Mouse (Mus musculus) megakaryocyte, embryonic 14.5 days (primary cell): ENCODE results near the gene Trim80. TPM values are rescaled to one million over a fixed set of nuclear protein-coding genes. Genes with fewer than 3 reads are reported as not detected.
"Not testable (repeated sequence)": the region's sequence is repeated elsewhere in the genome, so short reads cannot be mapped to it uniquely, and the experiment has no call there.

Source experiments
- H3K27me3 ChIP-seq: replicated peaks from 2 replicates; pipeline ENCODE3; 2012; ENCODE audit warnings: inconsistent platforms
- H3K36me3 ChIP-seq: replicated peaks from 2 replicates; pipeline ENCODE3; 2012; ENCODE audit warnings: low read length, inconsistent platforms, mixed read lengths
- H3K4me1 ChIP-seq: 2 replicates; pipeline ENCODE4 v1.6.1; 2012; ENCODE audit warnings: inconsistent platforms
- H3K4me3 ChIP-seq: replicated peaks from 2 replicates; pipeline ENCODE3; 2012; ENCODE audit warnings: moderate library complexity, mild to moderate bottlenecking, inconsistent platforms
- H3K9me3 ChIP-seq: 2 replicates; pipeline ENCODE4 v1.6.1; 2012; ENCODE audit warnings: inconsistent platforms
- FLI1 ChIP-seq: IDR thresholded peaks from 2 replicates; pipeline ENCODE4 v1.6.1; 2012; ENCODE audit warnings: low read length, inconsistent platforms, mixed read lengths
- GATA1 ChIP-seq: IDR thresholded peaks from 3 replicates; pipeline ENCODE4 v1.6.1; 2012; ENCODE audit warnings: mixed read lengths, low read length, inconsistent platforms, borderline replicate concordance
- polyA plus RNA-seq: library from polyadenylated mRNA; stranded (reverse); fragments of >175 nt; gene quantifications from 2 replicates; pipeline ENCODE4 v1.2.3, GENCODE M21; 2012; ENCODE audit warnings: low replicate concordance; ENCODE audit not compliant: insufficient read depth

Trim80 gene
- polyA plus RNA-seq, 1 experiment, result not detected

DNA sequence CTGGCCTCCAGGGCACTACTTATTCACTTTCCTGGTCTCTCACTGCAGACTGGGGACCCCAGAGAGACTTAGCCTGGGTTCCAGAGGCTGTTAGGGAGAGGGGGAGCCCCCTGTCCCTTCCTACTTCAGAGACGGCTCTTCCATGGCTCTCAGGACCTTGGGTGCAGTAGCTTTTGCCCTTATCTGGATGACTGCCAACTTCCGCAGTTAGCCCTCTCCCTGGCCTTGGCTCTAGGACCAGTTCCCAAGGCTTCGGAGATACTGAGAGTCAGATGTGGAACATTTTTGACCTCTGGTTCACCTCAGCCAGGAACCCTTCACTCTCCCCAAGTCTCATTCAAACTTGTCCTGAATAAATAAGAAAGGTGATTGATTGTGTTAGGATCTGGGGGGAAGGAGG lies 6.6 kb downstream of the Trim80 start:
- Histone ChIP-seq H3K36me3 (no peaks in the 10 kb centered on the region), H3K4me3 (no peak overlapping the region), H3K27me3 (peaks cover 89% of the 10 kb centered on the region), H3K9me3 (0 out of 2 replicates have a peak, but pooled peaks cover 8% of the 10 kb centered on the region), H3K4me1 (peaks cover 41% of the 10 kb centered on the region)
- TF ChIP-seq FLI1 (no peak), GATA1 (no peak)

DNA sequence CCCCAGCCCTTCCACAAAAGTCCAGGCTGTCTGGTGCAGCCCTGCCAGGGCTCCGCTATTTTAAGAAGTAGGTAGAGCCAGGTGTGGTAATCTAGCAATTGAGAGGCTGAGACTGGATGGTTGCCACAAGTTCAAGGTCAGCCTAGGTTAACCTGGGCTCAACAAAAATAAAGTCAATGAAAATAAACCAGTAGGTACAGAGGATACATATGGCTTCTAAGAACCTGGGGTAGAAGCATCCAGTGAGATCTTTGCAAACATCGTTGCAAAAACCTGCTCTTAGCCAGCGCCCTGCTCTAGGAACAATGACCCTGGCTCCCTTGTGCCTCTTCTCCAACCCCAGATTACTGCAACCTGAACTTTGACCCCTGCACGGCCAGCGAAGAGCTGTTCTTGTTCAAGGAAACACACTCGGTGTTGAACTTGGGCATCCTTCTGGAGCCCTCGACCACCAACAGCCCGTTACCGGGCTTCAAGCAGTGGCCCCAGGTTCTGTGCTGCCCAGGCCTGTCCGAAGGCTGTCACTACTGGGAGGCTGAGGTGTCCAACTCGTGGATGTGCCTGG lies 7.1 kb downstream of the Trim80 start:
- no peak for TF ChIP-seq GATA1
- TF ChIP-seq FLI1, result no peak
- Histone ChIP-seq H3K27me3 (peaks cover 90% of the 10 kb centered on the region), H3K4me1 (peaks cover 45% of the 10 kb centered on the region), H3K4me3 (no peak overlapping the region), H3K9me3 (0 out of 2 replicates have a peak, but pooled peaks cover 8% of the 10 kb centered on the region), H3K36me3 (no peaks in the 10 kb centered on the region)

DNA sequence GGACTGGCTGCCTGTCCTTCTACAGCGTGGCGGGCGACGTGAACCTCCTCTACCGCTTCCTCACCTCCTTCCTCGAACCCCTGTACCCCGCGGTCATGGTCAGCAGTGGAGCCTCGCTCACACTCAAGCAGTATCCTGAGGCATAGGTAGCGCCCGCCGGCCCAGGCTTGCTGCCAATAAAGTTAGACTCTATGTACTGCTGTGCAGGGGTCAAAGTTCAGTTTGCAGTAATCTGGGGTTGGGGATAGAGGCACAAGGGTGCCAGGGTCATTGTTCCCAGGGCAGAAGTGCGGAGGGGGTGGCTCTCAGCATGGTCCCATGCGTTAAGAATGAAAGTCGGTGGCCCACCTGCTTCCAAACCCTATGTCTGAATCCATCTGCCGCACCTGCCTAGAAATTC lies 7.7 kb downstream of the Trim80 start:
- TF ChIP-seq FLI1 (no peak), GATA1 (no peak)
- H3K4me3 ChIP-seq, result peak overlapping the region; percentile 53
- peaks cover 45% of the 10 kb centered on the region for H3K4me1 ChIP-seq
- peaks cover 89% of the 10 kb centered on the region for H3K27me3 ChIP-seq
- 0 out of 2 replicates have a peak, but pooled peaks cover 8% of the 10 kb centered on the region for H3K9me3 ChIP-seq
- no peaks in the 10 kb centered on the region for H3K36me3 ChIP-seq

DNA sequence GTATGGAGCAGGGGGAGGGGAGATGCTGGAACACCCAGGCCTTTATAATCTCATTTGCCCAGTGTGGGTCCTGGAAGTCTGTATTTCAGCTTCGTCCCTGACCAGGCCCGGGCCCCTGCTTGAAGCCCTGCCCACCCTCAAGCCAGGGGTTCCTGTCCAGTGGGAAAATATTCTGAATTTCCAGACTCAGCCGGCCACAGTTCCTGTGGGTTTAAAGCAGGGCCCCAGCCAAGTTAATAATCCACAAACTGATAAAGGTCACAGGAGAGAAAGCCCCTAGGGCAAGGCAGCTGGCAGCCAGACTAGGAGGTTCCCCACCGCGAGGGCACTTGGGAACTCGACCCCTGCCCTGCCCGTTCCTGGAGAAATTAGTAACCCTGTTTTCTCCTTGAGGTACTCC lies 8.7 kb downstream of the Trim80 start:
- Histone ChIP-seq H3K27me3 (peaks cover 88% of the 10 kb centered on the region), H3K4me3 (no peak overlapping the region), H3K4me1 (peaks cover 45% of the 10 kb centered on the region), H3K36me3 (no peaks in the 10 kb centered on the region), H3K9me3 (0 out of 2 replicates have a peak, but pooled peaks cover 5% of the 10 kb centered on the region)
- TF ChIP-seq GATA1 (no peak), FLI1 (no peak)

DNA sequence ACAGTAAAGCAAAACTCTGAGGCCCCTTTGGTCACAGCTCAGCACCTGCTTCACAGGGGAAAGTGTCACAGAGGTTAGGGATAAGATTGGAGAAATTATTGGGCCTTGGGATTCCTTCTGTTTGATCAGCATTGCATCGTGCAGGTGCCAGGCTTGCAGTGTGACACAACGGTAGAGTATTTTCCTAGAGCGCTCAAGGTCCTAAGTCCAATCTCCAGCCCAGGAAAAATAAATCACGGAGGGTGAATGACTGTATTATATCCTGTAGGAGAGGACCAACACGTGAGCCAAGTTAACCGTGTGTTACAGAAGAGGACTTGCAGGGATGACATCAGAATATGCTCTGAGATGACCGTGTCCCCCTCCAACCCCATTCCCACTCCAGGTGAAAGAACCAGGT lies 9.8 kb downstream of the Trim80 start:
- Histone ChIP-seq H3K36me3 (no peaks in the 10 kb centered on the region), H3K4me1 (peaks cover 40% of the 10 kb centered on the region), H3K4me3 (no peak overlapping the region), H3K9me3 (peaks cover 15% of the 10 kb centered on the region), H3K27me3 (peaks cover 82% of the 10 kb centered on the region)
- TF ChIP-seq GATA1, result no peak
- no peak for TF ChIP-seq FLI1

DNA sequence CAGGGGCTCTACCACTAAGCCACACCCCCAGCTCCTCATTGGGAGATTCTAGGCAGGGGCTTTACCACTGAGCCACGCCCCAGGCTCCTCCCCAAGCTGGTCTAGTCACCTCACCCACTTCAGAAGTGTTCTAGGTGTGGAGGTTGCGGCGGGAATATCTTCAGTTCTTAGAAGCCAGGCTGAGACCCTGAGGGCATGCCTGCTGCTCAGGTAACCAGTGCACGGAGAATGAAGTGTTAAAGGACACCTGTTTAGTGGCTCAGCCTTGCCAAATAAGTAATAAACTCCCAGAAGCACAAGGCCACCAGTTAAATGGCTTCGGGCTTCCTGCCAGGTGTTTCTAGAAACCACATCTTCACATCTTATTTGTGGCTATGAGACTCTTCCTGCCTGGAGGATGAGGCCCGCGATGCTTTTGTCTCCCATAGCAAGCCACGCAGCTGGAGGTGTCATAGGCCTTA lies 11.5 kb downstream of the Trim80 start:
- Histone ChIP-seq H3K36me3 (no peaks in the 10 kb centered on the region), H3K27me3 (peaks cover 81% of the 10 kb centered on the region), H3K4me1 (peaks cover 31% of the 10 kb centered on the region), H3K4me3 (no peak overlapping the region), H3K9me3 (peaks cover 28% of the 10 kb centered on the region)
- TF ChIP-seq GATA1 (no peak), FLI1 (no peak)

DNA sequence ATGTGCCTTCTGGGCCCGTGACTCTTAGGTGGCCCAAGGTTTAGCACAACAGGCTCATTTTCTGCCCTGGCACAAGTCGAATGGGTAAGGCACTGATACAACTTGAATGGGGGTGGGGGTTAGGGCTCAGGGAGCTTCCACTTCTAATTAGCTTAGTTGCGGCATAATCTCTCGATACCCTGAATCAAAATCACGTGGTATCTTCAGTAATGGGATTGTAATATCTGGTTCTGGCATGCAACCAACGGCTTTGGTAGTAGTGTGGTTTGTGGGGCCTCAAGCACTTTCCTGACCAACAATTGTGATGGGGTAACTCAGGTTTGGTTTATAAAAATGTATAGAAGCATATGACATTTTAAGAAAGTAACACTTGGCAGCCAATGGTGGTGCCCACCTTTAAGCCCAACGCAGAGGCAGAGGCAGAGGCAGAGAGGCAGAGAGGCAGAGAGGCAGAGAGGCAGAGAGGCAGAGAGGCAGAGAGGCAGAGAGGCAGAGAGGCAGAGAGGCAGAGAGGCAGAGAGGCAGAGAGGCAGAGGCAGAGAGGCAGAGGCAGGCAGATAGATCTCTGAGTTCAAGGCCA lies 12.0 kb downstream of the Trim80 start:
- H3K4me3 ChIP-seq, result no peak overlapping the region
- peaks cover 28% of the 10 kb centered on the region for H3K9me3 ChIP-seq
- H3K36me3 ChIP-seq, result no peaks in the 10 kb centered on the region
- H3K4me1 ChIP-seq, result peaks cover 32% of the 10 kb centered on the region
- TF ChIP-seq GATA1 (no peak), FLI1 (no peak)
- peaks cover 81% of the 10 kb centered on the region for H3K27me3 ChIP-seq

DNA sequence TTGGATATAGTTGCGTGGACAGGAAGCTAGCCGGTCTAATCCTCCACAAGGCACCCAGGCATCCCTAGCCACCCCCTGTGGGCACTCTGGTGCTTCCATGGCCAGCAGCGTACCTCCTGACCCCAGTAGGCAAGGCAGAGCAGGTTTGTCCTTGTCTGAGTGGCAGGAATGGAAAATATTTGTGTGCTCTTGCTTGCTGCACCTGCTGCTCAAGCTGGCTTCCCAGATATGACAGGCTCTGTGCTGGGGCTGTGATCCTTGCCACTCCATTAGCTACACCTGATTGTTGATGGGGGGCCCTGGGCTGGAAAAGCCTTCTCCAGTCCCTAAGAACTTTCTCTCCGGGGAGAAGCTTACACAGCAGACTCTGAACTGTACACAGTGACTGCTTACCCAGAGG lies 13.0 kb downstream of the Trim80 start:
- H3K36me3 ChIP-seq, result no peaks in the 10 kb centered on the region
- H3K4me1 ChIP-seq, result peaks cover 32% of the 10 kb centered on the region
- peaks cover 78% of the 10 kb centered on the region for H3K27me3 ChIP-seq
- TF ChIP-seq GATA1 (no peak), FLI1 (no peak)
- H3K4me3 ChIP-seq, result no peak overlapping the region
- peaks cover 23% of the 10 kb centered on the region for H3K9me3 ChIP-seq

DNA sequence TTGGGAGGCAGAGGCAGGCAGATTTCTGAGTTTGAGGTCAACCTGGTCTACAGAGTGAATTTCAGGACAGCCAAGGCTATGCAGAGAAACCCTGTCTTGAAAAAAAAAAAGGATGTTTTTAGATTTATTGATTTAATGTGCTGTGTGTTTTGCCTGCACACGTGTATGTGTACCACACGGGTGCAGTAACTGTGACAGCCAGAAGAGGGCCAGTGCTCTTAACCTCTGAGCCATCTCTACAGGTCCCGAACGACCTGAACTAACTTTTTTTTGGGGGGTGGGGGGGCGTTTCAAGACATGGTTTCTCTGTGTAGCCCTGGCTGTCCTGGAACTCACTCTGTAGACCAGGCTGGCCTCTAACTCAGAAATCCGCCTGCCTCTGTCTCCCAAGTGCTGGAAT lies 14.5 kb downstream of the Trim80 start:
- H3K4me1 ChIP-seq, result peaks cover 19% of the 10 kb centered on the region
- H3K27me3 ChIP-seq, result peaks cover 74% of the 10 kb centered on the region
- not testable (repeated sequence) for H3K36me3 ChIP-seq, H3K4me3 ChIP-seq
- H3K9me3 ChIP-seq, result peaks cover 23% of the 10 kb centered on the region

DNA sequence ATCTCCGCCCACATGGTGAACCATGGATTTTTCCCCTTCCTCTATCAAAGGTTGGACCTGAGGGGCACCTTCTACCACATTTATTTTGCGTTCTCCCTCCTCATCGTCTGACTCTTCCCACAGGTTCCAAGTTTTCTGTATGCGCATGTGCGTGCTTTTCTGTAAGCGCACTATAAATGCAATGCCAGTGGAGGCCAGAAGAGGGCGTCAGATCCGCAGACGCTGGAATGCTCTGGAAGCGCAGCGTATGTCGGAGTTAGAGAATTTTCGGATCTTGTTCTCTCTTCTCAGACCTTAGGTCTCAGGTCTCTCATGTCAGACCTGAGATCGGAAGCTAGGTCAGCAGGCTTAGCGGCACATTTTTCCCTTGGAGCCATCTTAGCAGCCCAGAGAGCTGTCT lies 15.3 kb downstream of the Trim80 start:
- peaks cover 70% of the 10 kb centered on the region for H3K27me3 ChIP-seq
- H3K4me1 ChIP-seq, result peaks cover 13% of the 10 kb centered on the region; the same call in 1 of the 2 replicates
- no peak overlapping the region for H3K4me3 ChIP-seq
- no peaks in the 10 kb centered on the region for H3K36me3 ChIP-seq
- peaks cover 23% of the 10 kb centered on the region for H3K9me3 ChIP-seq
- TF ChIP-seq FLI1 (no peak), GATA1 (no peak)
